Mouse (Mus musculus): ENCODE data around the gene Mosmo. TPM values are rescaled to one million over a fixed set of nuclear protein-coding genes. Genes with fewer than 3 reads are reported as not detected.

Mosmo gene
- 10 to 100 TPM; 77.8 to 79.9 TPM for total RNA-seq (2021)

- DNase-seq (ENCODE audit: extremely low spot score in 1 of 2, low spot score in 1 of 2) = peak; percentile 60 to 65
Observed at GRCm38 (mm10) chr7:120677001-120677643, at the start of gene Mosmo. TSS of gene Mosmo (plus strand) at chr7:120677618.

GRCm38 (mm10) chr7:120632518-120632917, 44.9 kb upstream of the Mosmo start:
- DNase-seq (ENCODE audit: extremely low spot score in 1 of 2, low spot score in 1 of 2) = no peak

- no peak for DNase-seq (ENCODE audit: extremely low spot score in 1 of 2, low spot score in 1 of 2)
Observed at GRCm38 (mm10) chr7:120634301-120634700, 43.1 kb upstream of the Mosmo start.

DNA sequence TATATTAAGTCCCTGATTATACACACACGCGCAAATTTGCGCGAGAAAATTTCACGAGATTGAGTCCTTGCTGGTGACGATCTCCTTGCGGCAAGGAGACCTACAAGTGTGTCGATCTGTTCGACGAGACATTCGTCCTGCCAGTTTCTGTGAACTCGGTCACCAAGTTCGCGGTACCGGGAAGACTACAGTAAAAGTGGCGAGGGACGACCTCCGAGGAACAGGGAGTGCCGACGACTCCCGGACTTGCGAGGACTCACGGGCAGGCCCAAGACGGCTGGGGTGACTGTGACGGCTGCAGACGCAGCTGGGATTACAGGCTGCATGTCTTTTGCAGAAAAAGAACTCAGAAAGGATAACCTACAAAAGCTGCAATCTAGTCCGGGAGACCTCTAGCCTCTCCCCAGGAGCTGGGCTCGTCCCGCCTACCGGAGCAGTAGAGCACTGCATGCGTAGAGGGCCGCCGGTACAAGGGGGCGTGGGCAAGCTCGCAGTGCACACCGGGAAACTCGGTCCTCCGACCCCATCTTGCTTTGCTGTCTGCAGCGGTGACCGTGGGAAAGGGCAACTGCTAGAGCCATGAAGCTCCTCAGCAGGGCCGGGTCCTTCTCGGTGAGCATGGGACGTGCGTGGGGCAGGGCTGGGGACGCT, 42.6 kb upstream of the Mosmo start, which contains the start of gene Uqcrc2:
Uqcrc2 (plus strand) TSS at position 466 of the 651 bp plus-strand sequence.
- DNase-seq (ENCODE audit: extremely low spot score in 1 of 2, low spot score in 1 of 2) = peak; percentile 74 to 77

GRCm38 (mm10) chr7:120635362-120635781, 42.0 kb upstream of the Mosmo start:
- DNase-seq (ENCODE audit: extremely low spot score in 1 of 2, low spot score in 1 of 2) = no peak

DNA sequence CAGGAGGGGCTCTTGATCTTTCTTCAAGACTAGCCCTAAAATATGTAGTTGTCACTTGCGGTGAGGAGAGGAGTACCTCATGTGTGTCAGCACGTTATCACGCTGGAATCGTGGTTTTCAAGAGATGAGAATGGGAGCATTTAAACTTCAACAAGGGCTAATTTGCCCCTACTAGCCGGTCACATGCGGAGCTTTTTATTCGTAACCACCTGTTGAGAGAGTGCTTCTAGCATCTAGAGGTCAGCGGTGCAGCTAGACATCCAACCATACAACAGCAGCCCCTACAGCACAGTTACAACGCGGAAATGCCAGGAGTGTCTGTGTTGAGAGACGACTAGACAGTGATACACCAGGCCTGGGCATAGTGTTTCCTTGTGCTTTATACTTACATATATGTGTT, 41.6 kb upstream of the Mosmo start:
- DNase-seq (ENCODE audit: extremely low spot score in 1 of 2, low spot score in 1 of 2) = no peak

- no peak for DNase-seq (ENCODE audit: extremely low spot score in 1 of 2, low spot score in 1 of 2)
Observed at GRCm38 (mm10) chr7:120643217-120643616, 34.2 kb upstream of the Mosmo start.

DNA sequence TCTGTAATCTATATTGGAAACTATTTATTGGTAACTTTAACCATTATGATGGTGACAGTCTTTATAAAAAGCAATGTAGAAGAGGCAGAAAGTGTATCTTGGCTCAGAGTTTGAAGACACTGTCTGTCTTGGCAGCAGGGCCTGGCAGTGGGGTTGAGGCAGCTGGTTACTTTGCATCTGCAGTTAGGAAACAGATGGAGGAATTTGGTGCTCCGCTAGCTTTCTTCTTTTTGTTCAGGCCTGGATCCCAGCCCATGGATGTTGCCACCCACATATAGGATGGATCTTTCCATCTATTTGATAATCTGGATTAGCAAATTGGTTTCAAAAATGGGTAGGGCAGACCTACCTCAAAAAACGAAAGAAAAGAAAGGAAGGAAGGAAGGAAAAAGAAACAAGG, 29.6 kb upstream of the Mosmo start:
- DNase-seq (ENCODE audit: extremely low spot score in 1 of 2, low spot score in 1 of 2) = peak; percentile 31 to 33

DNA sequence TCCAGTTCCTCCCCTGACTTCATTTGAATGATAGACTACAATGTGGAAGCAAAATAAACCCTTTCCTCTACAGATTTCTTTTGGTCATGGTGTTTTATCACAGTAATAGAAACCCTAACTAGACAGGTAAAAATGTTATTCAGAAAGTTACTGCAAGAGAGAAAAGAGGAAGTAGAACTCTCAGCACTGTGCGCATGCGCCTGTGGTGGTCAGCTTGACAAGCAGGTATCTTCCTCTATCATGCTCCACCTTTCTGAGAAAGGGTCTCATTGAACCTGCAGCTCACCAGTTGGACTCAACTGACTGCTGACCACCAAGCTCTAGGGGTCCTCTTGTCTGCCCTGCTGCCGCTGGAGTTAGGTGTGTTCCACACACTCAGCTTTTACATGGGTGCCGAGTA, 15.3 kb upstream of the Mosmo start:
- no peak for DNase-seq (ENCODE audit: extremely low spot score in 1 of 2, low spot score in 1 of 2)

GRCm38 (mm10) chr7:120670153-120670875, 7.1 kb upstream of the Mosmo start, which contains the start of gene Pdzd9:
TSS of gene Pdzd9 (minus strand) at chr7:120670343.
- DNase-seq (ENCODE audit: extremely low spot score in 1 of 2, low spot score in 1 of 2) = peak; percentile 69 to 88

GRCm38 (mm10) chr7:120671271-120671670, 6.1 kb upstream of the Mosmo start:
- DNase-seq (ENCODE audit: extremely low spot score in 1 of 2, low spot score in 1 of 2) = no peak

- peak; percentile 21 to 22 for DNase-seq (ENCODE audit: extremely low spot score in 1 of 2, low spot score in 1 of 2)
Observed at GRCm38 (mm10) chr7:120677764-120678531, 530 bp downstream of the Mosmo start.

DNA sequence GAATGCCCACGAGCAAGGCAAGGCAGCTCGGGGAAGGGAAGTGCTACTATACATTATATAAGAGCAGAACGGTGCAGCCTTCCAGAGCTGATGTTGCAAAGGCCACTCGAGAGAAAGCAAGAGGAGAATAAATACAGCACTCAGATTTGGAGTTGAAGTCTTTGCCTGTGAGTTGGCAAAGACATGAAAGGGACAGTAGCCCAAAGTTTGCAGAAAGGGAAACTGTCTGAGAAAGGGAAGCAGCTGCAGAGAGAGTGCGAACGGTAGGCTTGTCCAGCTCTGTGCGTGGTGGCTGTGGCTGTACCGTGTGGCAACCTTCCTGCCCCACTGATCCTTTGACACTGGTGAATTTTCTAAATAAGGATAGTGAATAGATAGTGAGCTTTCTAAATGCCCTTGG, 1.6 kb downstream of the Mosmo start:
- no peak for DNase-seq (ENCODE audit: extremely low spot score in 1 of 2, low spot score in 1 of 2)

- no peak for DNase-seq (ENCODE audit: extremely low spot score in 1 of 2, low spot score in 1 of 2)
Observed at GRCm38 (mm10) chr7:120682002-120682401, 4.6 kb downstream of the Mosmo start.

DNA sequence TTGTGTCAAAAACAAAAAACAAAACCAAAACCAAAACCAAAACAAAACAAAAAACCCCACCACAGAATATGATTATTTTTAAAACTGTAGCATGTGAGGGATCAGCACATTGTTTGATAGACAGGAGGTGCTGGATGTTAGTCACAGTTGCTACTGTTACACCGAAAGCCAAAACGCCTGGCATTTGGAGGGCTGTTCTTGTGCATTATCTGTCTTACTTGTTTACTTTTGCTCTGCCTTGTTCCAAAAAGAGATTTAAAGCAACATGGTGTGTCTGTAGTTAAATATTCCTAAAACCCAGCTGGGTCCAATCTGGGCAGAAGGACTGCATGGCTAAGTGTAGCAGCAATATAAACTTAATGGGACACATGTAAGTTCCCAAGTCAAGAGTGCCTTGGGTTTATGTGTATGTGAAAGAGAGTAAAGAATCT, 7.3 kb downstream of the Mosmo start:
- DNase-seq (ENCODE audit: extremely low spot score in 1 of 2, low spot score in 1 of 2) = no peak

DNA sequence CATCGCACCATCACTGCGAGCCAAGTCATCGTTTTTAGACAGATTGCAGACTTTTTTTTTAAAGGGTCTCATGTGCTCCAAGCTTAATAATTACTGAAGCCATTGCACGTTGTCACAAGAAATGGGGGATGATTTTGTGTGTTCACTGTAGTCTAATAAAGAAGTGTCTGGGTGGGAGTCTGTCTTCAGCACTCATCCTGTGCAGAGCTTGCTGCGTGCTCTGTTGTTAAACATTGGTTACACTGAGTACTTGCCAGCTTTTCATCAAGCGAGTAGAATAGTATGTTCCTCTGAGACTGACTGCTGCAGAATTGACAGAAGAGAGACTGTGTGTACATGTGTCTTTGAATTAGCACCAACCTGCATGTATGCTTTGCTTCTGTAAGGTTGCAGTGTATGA, 7.8 kb downstream of the Mosmo start:
- no peak for DNase-seq (ENCODE audit: extremely low spot score in 1 of 2, low spot score in 1 of 2)

- no peak for DNase-seq (ENCODE audit: extremely low spot score in 1 of 2, low spot score in 1 of 2)
Observed at GRCm38 (mm10) chr7:120690634-120691033, 13.2 kb downstream of the Mosmo start.

DNA sequence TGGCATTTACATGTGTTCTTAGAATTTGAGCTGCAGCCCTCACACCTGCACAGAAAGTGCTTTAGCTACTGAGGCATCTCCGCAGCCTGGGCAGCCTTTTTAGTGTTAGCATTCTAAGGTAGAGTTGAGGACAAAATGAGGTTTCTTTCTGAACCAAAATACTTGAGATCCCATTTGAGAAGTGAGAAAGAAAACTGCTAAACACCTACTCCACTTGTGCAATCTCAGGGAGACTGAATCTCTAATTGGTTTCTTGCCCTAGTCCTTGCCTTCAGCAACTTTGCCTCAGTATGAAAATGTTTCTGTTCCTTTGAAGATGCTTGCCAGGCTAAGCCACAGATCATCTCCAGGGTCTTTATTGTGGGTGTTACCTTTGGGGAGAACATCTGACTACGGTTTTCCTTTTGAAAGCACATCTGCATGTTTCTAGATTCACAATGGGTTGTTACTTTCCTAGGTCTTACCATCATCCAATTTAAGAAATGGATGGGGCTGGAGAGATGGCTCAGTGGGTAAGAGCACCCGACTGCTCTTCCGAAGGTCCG, 16.5 kb downstream of the Mosmo start:
- no peak for DNase-seq (ENCODE audit: extremely low spot score in 1 of 2, low spot score in 1 of 2)

DNA sequence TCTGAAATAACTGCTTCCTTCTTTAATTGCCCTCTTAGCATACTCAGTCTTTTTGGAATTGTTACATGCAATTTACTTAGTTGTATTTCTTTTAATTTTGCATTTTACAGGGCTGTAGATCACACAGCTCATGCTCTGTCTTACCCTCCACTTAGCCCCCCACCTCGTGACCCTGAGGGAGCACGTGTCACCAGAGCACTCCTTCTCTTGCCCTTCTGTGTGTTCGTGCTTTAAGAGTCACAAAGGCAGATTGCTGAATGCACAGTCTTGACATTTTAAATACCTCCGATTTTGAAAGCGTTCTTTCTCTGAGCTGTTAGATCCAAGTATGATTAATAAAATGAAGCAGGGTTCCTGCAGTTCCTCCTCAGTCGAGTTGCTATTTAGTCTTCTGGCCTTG, 17.8 kb downstream of the Mosmo start:
- no peak for DNase-seq (ENCODE audit: extremely low spot score in 1 of 2, low spot score in 1 of 2)

DNA sequence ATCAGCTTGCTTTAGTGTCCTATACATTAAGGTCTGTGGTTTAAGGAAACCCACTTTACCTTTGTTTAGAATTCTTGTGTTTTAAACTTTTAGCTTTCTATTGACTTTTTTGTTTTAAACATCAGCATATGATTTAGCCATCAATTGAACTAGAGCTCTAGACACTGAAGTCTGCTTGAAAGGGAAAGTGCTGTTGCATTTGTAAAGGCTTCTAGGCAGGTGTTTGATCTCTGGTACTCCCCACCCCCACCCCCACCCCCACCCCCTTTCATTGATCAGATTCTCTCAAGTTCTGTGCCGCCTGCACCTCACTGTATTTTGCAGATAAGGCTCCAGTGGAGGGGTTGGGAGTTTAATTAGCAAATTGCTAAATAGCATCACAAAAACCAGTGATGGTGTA, 18.2 kb downstream of the Mosmo start:
- DNase-seq (ENCODE audit: extremely low spot score in 1 of 2, low spot score in 1 of 2) = no peak

Data from layer of hippocampus, postnatal 25 days (tissue).